In genomic region chr1:93906690-93907089, GRCm38 (mm10) we compare ENCODE assay signal across 22 mouse cellular contexts. TPM values are rescaled to one million over a fixed set of nuclear protein-coding genes. Genes with fewer than 3 reads are reported as not detected.
A peak's percentile ranks its signal among the peaks of the same experiment; 100 is the strongest.
DNase-seq lines count a peak whose midpoint lies in the region; ATAC-seq lines count a peak whose summit lies in the region.
"Not testable (repeated sequence)": the region's sequence is repeated elsewhere in the genome, so short reads cannot be mapped to it uniquely, and the experiment has no call there.
"Had no signal": no experiment of that assay in that cellular context is flagged by ENCODE, and none has a peak within 500 bp of the region (broad histone marks: within the 10 kb centered on the region; RNA-seq: fewer than 3 reads in every experiment).

No protein-coding gene starts in this region.

- not testable (repeated sequence) for H3K27me3 ChIP-seq in heart, embryonic 16.5 days (ENCODE audit: control insufficient read depth, insufficient read depth, low read length)

- H3K27ac ChIP-seq in heart, embryonic 16.5 days (ENCODE audit: low read length) = not testable (repeated sequence)

- H3K4me2 ChIP-seq in heart, embryonic 16.5 days (ENCODE audit: low read depth, low read length) = not testable (repeated sequence)

- DNase-seq in heart, adult 11 months = peak; percentile 85

- not testable (repeated sequence) for H3K9me3 ChIP-seq in heart, embryonic 16.5 days (replicated peaks; ENCODE audit: control insufficient read depth, low read length)

- peak; percentile 84 for ATAC-seq in common myeloid progenitor, adult 5-6 weeks (replicated peaks; ENCODE audit: low read depth, poor library complexity, severe bottlenecking)
- ATAC-seq in heart, embryonic 16.5 days (replicated peaks; ENCODE audit: extremely low read depth, insufficient read depth, low FRiP score) = peak; percentile 71
- peak; percentile 73 to 86 for ATAC-seq in hematopoietic stem cell, adult 5-6 weeks (replicated peaks in 1 of 2; ENCODE audit: insufficient read depth in 1 of 2, low FRiP score in 2 of 2, low TSS enrichment in 1 of 2, low read depth in 1 of 2, poor library complexity in 2 of 2, severe bottlenecking in 2 of 2)
- ATAC-seq in megakaryocyte progenitor cell, adult 5-6 weeks (replicated peaks; ENCODE audit: poor library complexity) = peak; percentile 85
- peak; percentile 49 for ATAC-seq in monocyte, adult 5-6 weeks (replicated peaks; ENCODE audit: insufficient number of reproducible peaks, low FRiP score, low TSS enrichment, poor library complexity, severe bottlenecking)

- 56% methylated on average over 3 of the region's 5 CpGs for WGBS in heart, embryonic 16.5 days

- H3K9ac ChIP-seq in heart, embryonic 16.5 days (ENCODE audit: low read length) = not testable (repeated sequence)

- not testable (repeated sequence) for H3K4me3 ChIP-seq in heart, embryonic 16.5 days (ENCODE audit: low read length)

- H3K36me3 ChIP-seq in heart, embryonic 16.5 days (ENCODE audit: control insufficient read depth, insufficient read depth) = not testable (repeated sequence)

- not testable (repeated sequence) for H3K4me1 ChIP-seq in heart, embryonic 16.5 days (ENCODE audit: control insufficient read depth, insufficient read depth, low read length)

RNA-seq across cellular contexts. Expression of gene Gal3st2b, which starts 11.4 kb away (rescaled TPM):
- total RNA-seq in common myeloid progenitor, adult 5-6 weeks (2017) = not detected in 2 replicates
- 0.14 and 0.18 TPM in 2 replicates for polyA plus RNA-seq in heart, embryonic 16.5 days (2015; fragmentation: Nextera tagmentation; extraction: Ambion mirVana)
- not detected in 2 replicates for total RNA-seq in hematopoietic stem cell, adult 5-6 weeks (2017)
- not detected in 2 replicates for total RNA-seq in megakaryocyte progenitor cell, adult 5-6 weeks (2015)
- not detected in 2 replicates for total RNA-seq in megakaryocyte progenitor cell, adult 5-6 weeks (2017)
- total RNA-seq in monocyte, adult 5-6 weeks (2017) = 0.53 TPM in 1 of 3 replicates, not detected in the others
- total RNA-seq: adrenal gland, adult 18-20 months; CH12.LX had no signal
- polyA plus RNA-seq: CD4-positive, CD25-positive, alpha-beta regulatory T cell, adult 4 months; embryonic facial prominence, embryonic 11.5 days; embryonic facial prominence, embryonic 13.5 days; erythroblast, embryonic 14.5 days; forebrain, embryonic 10.5 days; forebrain, embryonic 14.5 days; G1E had no signal

RNA-seq across cellular contexts. Expression of gene Gal3st2, which starts 45.6 kb away (rescaled TPM):
- not detected in 2 replicates for total RNA-seq in common myeloid progenitor, adult 5-6 weeks (2017)
- polyA plus RNA-seq in heart, embryonic 16.5 days (2015; fragmentation: Nextera tagmentation; extraction: Ambion mirVana) = 0.14 TPM in 1 of 2 replicates, not detected in the other
- not detected in 2 replicates for total RNA-seq in hematopoietic stem cell, adult 5-6 weeks (2017)
- 0.15 TPM in 1 of 2 replicates, not detected in the other for total RNA-seq in megakaryocyte progenitor cell, adult 5-6 weeks (2015)
- not detected in 2 replicates for total RNA-seq in megakaryocyte progenitor cell, adult 5-6 weeks (2017)
- total RNA-seq in monocyte, adult 5-6 weeks (2017) = not detected in 3 replicates
- total RNA-seq: adrenal gland, adult 18-20 months; adrenal gland, postnatal 14 days; adrenal gland, postnatal 36 days; G1E had no signal
- polyA plus RNA-seq: activated CD4-positive, CD25-positive, alpha-beta regulatory T cell, adult 4 months; CD4-positive, CD25-positive, alpha-beta regulatory T cell, adult 4 months; cerebellum, adult 2 months; embryonic facial prominence, embryonic 11.5 days; embryonic facial prominence, embryonic 13.5 days; erythroblast, embryonic 14.5 days; forebrain, embryonic 10.5 days; forebrain, embryonic 12.5 days; forebrain, embryonic 14.5 days; forebrain, embryonic 16.5 days; G1E; Patski had no signal
